Mouse (Mus musculus) R1 (cell line): ENCODE data around the gene Creg1.

Experiments
- DNase-seq: peaks from one replicate; pipeline ENCODE4 v3.0.0-alpha.2; 2018; ENCODE audit warnings: low read depth, low spot score

The Creg1 gene

GRCm38 (mm10) chr1:165763635-165764372 lies at the start of gene Creg1:
Creg1 (plus strand) TSS chr1:165763746.
- peak; percentile 96 for DNase-seq

- no peak for DNase-seq
Measured at GRCm38 (mm10) chr1:165713798-165714197, 49.7 kb upstream of the Creg1 start.

- DNase-seq: no peak
Measured at GRCm38 (mm10) chr1:165716426-165716825, 47.1 kb upstream of the Creg1 start.

- DNase-seq: no peak
Measured at GRCm38 (mm10) chr1:165717711-165718542, 45.6 kb upstream of the Creg1 start.

GRCm38 (mm10) chr1:165718543-165719105 lies 44.9 kb upstream of the Creg1 start:
- DNase-seq: no peak

GRCm38 (mm10) chr1:165722531-165723123 lies 40.9 kb upstream of the Creg1 start:
- no peak for DNase-seq

- no peak for DNase-seq
Measured at GRCm38 (mm10) chr1:165724219-165725033, 39.1 kb upstream of the Creg1 start.

- no peak for DNase-seq
Measured at GRCm38 (mm10) chr1:165725039-165725644, 38.4 kb upstream of the Creg1 start.

- no peak for DNase-seq
Measured at GRCm38 (mm10) chr1:165726986-165727385, 36.6 kb upstream of the Creg1 start.

GRCm38 (mm10) chr1:165728057-165728639 lies 35.4 kb upstream of the Creg1 start:
- no peak for DNase-seq

- DNase-seq: no peak
Measured at GRCm38 (mm10) chr1:165730129-165730528, 33.4 kb upstream of the Creg1 start.

- no peak for DNase-seq
Measured at GRCm38 (mm10) chr1:165731553-165731952, 32.0 kb upstream of the Creg1 start.

- DNase-seq: no peak
Measured at GRCm38 (mm10) chr1:165734840-165735239, 28.7 kb upstream of the Creg1 start.

GRCm38 (mm10) chr1:165735826-165736818 lies 27.4 kb upstream of the Creg1 start:
- peak; percentile 87 for DNase-seq

- no peak for DNase-seq
Measured at GRCm38 (mm10) chr1:165737451-165737850, 26.1 kb upstream of the Creg1 start.

GRCm38 (mm10) chr1:165737867-165738266 lies 25.7 kb upstream of the Creg1 start:
- no peak for DNase-seq

- no peak for DNase-seq
Measured at GRCm38 (mm10) chr1:165738985-165739384, 24.6 kb upstream of the Creg1 start.

GRCm38 (mm10) chr1:165741989-165742388 lies 21.6 kb upstream of the Creg1 start:
- no peak for DNase-seq

- DNase-seq: no peak
Measured at GRCm38 (mm10) chr1:165748053-165748452, 15.5 kb upstream of the Creg1 start.
